Comparison of ENCODE assay signal across 9 mouse cellular contexts in the genomic region with DNA sequence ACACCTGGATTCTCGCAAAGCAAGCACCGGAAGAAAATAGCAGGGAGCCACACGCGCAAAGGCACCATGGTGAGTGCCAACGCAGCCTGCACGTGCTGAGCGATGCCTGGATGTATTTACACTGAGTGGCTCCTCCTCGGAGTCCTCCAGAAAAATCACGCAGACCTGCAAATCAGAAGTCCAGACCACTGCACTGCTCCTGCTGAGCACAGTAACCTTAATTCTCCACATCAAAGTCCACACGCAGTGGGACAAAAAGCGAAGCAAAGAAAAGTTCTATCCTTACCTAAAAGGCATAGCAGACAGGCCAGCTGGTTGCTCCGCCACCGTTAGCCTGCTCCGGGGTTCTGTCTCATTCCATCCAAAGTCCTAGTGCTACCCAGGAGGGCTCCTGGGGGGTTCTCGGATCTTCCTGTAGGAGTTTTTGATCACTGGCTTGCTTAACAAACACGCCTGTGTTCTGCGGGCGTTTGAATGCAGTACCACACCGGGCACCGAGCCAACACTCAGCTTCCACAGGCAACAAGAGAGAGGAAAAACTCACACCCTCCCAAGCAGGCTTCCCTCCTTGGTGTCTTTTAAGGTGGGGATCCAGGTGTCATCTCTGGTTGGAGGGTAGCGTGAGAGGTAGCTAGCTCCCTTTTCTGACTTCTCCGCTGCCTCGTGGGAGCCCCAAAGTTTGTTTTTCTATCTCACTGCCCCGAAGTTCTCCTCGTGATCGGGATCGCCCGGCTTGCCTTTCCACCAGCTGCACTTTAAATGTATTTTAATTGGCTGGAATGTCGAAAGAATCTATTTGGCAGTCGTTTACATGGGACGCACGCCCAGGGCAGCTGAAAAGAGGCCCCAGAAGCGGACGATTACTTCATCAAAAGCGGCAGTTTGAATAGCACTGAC. TPM values are rescaled to one million over a fixed set of nuclear protein-coding genes. Genes with fewer than 3 reads are reported as not detected.
DNase-seq lines count a peak whose midpoint lies in the region; ATAC-seq and TF ChIP-seq lines count a peak whose summit lies in the region.
"Had no signal": no experiment of that assay in that cellular context is flagged by ENCODE, and none has a peak within 500 bp of the region (broad histone marks: within the 10 kb centered on the region; RNA-seq: fewer than 3 reads in every experiment).

A gene (minus strand): TSS at position 769 of the 897 bp plus-strand sequence.

- DNase-seq in Muller cell, postnatal 12 days (ENCODE audit: inconsistent ontology term): peak; percentile 96
- DNase-seq in cerebellum, postnatal 25 days: peak; percentile 58 to 80
- DNase-seq in frontal cortex, postnatal 25 days (ENCODE audit: low spot score in 2 of 2): peak; percentile 62 to 73
- peak; percentile 75 for DNase-seq in hindbrain, embryonic 11.5 days (ENCODE audit: low spot score)
- peak; percentile 48 for DNase-seq in layer of hippocampus, adult 9-10 months (ENCODE audit: low spot score)
- peak; percentile 73 for DNase-seq in lung, adult 2 months
- peak; percentile 48 for DNase-seq in ovary, postnatal 14 days (ENCODE audit: low spot score)
- DNase-seq in urinary bladder, postnatal 14 days (ENCODE audit: low spot score): peak; percentile 70

- no peak within 1 kb of the TSS for H3K27ac ChIP-seq in hindbrain, embryonic 11.5 days (ENCODE audit: low read depth, low read length)

- H3K27me3 ChIP-seq in hindbrain, embryonic 11.5 days (ENCODE audit: control insufficient read depth, insufficient read depth, low read length): 0 out of 2 replicates have a peak, but pooled peaks cover 2% of the 10 kb centered on the region

- no peaks in the 10 kb centered on the region for H3K36me3 ChIP-seq in hindbrain, embryonic 11.5 days (ENCODE audit: control insufficient read depth, insufficient read depth, low read length)
- H3K36me3 ChIP-seq: G1E had no signal

- no peaks in the 10 kb centered on the region for H3K4me1 ChIP-seq in hindbrain, embryonic 11.5 days (replicated peaks; ENCODE audit: control insufficient read depth, insufficient read depth, low read length)
- H3K4me1 ChIP-seq in lung, adult 2 months (ENCODE audit: control insufficient read depth, insufficient read depth, low read length): peaks cover 3% of the 10 kb centered on the region; the same call in 1 of the 2 replicates

- TF ChIP-seq CTCF in lung, adult 2 months (IDR thresholded peaks at IDR 0.05; ENCODE audit: insufficient read depth, low read length): no peak

- no peaks in the 10 kb centered on the region for H3K9me3 ChIP-seq in hindbrain, embryonic 11.5 days (ENCODE audit: control insufficient read depth, low read length)

- peak within 1 kb of the TSS; percentile 58 for H3K4me2 ChIP-seq in hindbrain, embryonic 11.5 days (replicated peaks; ENCODE audit: low read depth, low read length)

- ATAC-seq in hindbrain, embryonic 11.5 days (ENCODE audit: low FRiP score): peak; percentile 82

- 0 out of 2 replicates have a peak, but pooled peaks have one; percentile 6 for TF ChIP-seq POLR2A in lung, adult 2 months (IDR thresholded peaks at IDR 0.05; ENCODE audit: borderline replicate concordance, extremely low read depth, low read depth, low read length)

- H3K9ac ChIP-seq in hindbrain, embryonic 11.5 days (ENCODE audit: low read depth, low read length): peak within 1 kb of the TSS; percentile 2; the same call in 1 of the 2 replicates

- 2% methylated on average over 35 of the region's 35 CpGs for WGBS in hindbrain, embryonic 11.5 days
- WGBS in lung, adult 2 months: 1% methylated on average over 35 of the region's 35 CpGs

- peak within 1 kb of the TSS; percentile 27 for H3K4me3 ChIP-seq in hindbrain, embryonic 11.5 days (ENCODE audit: low read depth, low read length)
- peak within 1 kb of the TSS; percentile 57 for H3K4me3 ChIP-seq in lung, adult 2 months (replicated peaks; ENCODE audit: extremely low read depth, low read depth, low read length)

RNA-seq across cellular contexts. Expression of the gene that starts here (rescaled TPM):
- 17.2 and 23.5 TPM in 2 replicates for polyA plus RNA-seq in hindbrain, embryonic 11.5 days (2014; fragmentation: Nextera tagmentation; extraction: Ambion mirVana)
- polyA plus RNA-seq in lung, adult 2 months (2012; rRNA removed): 41.2 and 50.4 TPM in 2 replicates
